Mouse (Mus musculus): ENCODE data around the gene Dcst2. TPM values are rescaled to one million over a fixed set of nuclear protein-coding genes. Genes with fewer than 3 reads are reported as not detected.
A peak's percentile ranks its signal among the peaks of the same experiment; 100 is the strongest.

Gene Dcst2
- polyA plus RNA-seq, 1 experiment from 2014 or later = 0.19 TPM

DNA sequence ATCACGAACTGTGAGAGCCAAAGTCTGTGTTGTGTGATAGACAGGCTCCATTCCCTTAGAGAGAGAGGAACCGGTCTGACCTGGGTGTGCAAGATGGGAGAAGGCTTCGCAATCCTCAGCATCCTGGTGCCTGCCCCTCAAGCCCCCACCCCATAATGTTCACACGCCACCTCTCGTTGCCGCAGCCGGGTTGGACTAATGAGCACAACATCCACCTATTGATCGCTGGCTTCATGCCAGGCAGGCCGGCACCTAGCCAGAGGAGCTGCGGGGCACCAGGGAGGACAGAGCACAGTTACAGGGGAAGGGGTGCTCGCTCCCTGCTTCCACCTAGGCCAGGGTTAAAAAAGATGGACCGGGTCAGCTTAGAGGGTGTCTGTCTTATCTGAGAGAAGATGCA, 29.3 kb upstream of the Dcst2 start:
- H3K27me3 ChIP-seq = peaks cover 9% of the 10 kb centered on the region; the same call in 1 of the 2 replicates
- peaks cover 24% of the 10 kb centered on the region for H3K36me3 ChIP-seq
- 37% methylated on average over 12 of the region's 12 CpGs for WGBS
- peaks cover 39% of the 10 kb centered on the region for H3K4me1 ChIP-seq
- no peak for ATAC-seq (ENCODE audit: borderline replicate concordance, extremely low read depth, low FRiP score, low TSS enrichment)
- no peak overlapping the region for H3K4me2 ChIP-seq
- no peak overlapping the region for H3K4me3 ChIP-seq
- H3K9ac ChIP-seq = no peak overlapping the region
- H3K27ac ChIP-seq = no peak overlapping the region
- H3K9me3 ChIP-seq = no peaks in the 10 kb centered on the region

- 54% methylated on average over 11 of the region's 11 CpGs for WGBS
- H3K4me1 ChIP-seq = peaks cover 40% of the 10 kb centered on the region
- H3K4me3 ChIP-seq = no peak overlapping the region
- H3K9me3 ChIP-seq = no peaks in the 10 kb centered on the region
- no peak overlapping the region for H3K4me2 ChIP-seq
- H3K9ac ChIP-seq = no peak overlapping the region
- H3K27me3 ChIP-seq = peaks cover 8% of the 10 kb centered on the region; the same call in 1 of the 2 replicates
- no peak overlapping the region for H3K27ac ChIP-seq
- peaks cover 24% of the 10 kb centered on the region for H3K36me3 ChIP-seq
- ATAC-seq (ENCODE audit: borderline replicate concordance, extremely low read depth, low FRiP score, low TSS enrichment) = no peak
Measured at GRCm38 (mm10) chr3:89333053-89333452, 28.7 kb upstream of the Dcst2 start.

DNA sequence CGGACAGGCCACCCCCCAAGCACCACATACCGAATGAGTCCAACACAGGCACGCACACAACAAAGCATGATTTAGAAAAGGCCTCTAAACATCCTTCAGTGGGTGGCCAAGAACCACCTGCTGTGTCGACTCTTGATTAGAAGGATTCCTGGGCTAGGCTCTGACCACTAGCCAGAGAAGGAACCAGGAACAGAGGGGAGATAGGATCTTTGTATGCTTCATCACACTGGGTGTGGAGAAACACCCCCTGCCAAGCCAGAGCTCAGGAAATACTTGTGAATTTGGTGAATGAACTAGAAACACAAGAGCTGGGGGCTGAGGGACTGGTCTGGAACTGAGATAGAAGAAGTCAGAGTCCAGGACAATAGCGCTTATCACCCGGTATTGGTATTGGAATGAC, 25.2 kb upstream of the Dcst2 start:
- ATAC-seq (ENCODE audit: borderline replicate concordance, extremely low read depth, low FRiP score, low TSS enrichment) = no peak
- peak overlapping the region; percentile 91 for H3K9ac ChIP-seq
- H3K4me3 ChIP-seq = peak overlapping the region; percentile 87
- 10% methylated on average over 6 of the region's 6 CpGs for WGBS
- H3K27me3 ChIP-seq = no peaks in the 10 kb centered on the region
- H3K9me3 ChIP-seq = no peaks in the 10 kb centered on the region
- H3K4me2 ChIP-seq = peak overlapping the region; percentile 76
- peaks cover 62% of the 10 kb centered on the region for H3K4me1 ChIP-seq
- peak overlapping the region; percentile 88; the same call in 1 of the 2 replicates for H3K27ac ChIP-seq
- peaks cover 24% of the 10 kb centered on the region for H3K36me3 ChIP-seq

DNA sequence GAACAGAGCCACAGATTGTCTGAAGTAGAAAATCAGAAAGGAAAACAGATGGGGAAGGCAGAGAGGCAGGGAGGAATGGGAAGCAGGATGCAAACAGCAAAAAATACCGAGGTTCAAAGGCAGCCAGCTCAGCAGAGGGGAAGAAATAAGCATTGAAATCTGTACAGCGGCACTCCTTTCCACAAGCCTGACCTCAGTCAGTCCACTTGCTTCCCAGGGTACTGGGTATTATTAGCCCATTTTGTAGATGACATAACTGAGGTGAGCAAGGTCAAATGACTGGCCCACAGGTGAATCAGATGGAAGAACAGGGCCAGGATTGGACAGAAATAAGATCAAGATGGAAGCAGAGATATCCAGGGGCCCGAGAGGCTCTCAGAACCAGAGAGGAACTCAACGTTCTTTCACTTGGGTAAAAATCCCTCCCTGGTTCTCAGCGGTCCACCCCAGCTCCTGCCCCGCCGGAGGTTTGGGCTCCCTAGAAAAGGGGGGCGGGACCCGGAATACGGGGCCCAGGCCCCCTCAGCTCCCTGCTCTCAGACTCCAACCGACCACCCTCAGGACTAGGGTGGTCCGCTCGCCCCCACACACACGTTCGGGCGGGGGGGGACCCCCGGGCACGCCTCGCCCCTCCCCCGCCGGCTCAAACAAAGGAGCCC, 24.6 kb upstream of the Dcst2 start:
- H3K9ac ChIP-seq = peak overlapping the region; percentile 91
- no peak; the same call in 1 of the 2 replicates for ATAC-seq (ENCODE audit: borderline replicate concordance, extremely low read depth, low FRiP score, low TSS enrichment)
- peaks cover 24% of the 10 kb centered on the region for H3K36me3 ChIP-seq
- H3K9me3 ChIP-seq = no peaks in the 10 kb centered on the region
- H3K4me1 ChIP-seq = peaks cover 58% of the 10 kb centered on the region
- WGBS = under 1% methylated on average over 19 of the region's 21 CpGs
- H3K27me3 ChIP-seq = no peaks in the 10 kb centered on the region
- H3K4me3 ChIP-seq = peak overlapping the region; percentile 87
- H3K27ac ChIP-seq = peak overlapping the region; percentile 88
- peak overlapping the region; percentile 76 for H3K4me2 ChIP-seq

- Histone ChIP-seq H3K9ac (peak within 1 kb of the TSS; percentile 91), H3K4me3 (peak within 1 kb of the TSS; percentile 87), H3K36me3 (peaks cover 22% of the 10 kb centered on the region), H3K4me2 (peak within 1 kb of the TSS; percentile 76), H3K27ac (peak within 1 kb of the TSS; percentile 88), H3K4me1 (peaks cover 50% of the 10 kb centered on the region), H3K27me3 (no peaks in the 10 kb centered on the region), H3K9me3 (no peaks in the 10 kb centered on the region)
- peak; percentile 86 for ATAC-seq (ENCODE audit: borderline replicate concordance, extremely low read depth, low FRiP score, low TSS enrichment)
- WGBS = under 1% methylated on average over 44 of the region's 44 CpGs
Measured at GRCm38 (mm10) chr3:89337721-89338578, 23.8 kb upstream of the Dcst2 start, which contains the start of gene Efna4. Gene Efna4, minus strand, starts transcription at chr3:89338028.

- no peaks in the 10 kb centered on the region for H3K27me3 ChIP-seq
- ATAC-seq (ENCODE audit: borderline replicate concordance, extremely low read depth, low FRiP score, low TSS enrichment) = no peak
Measured at GRCm38 (mm10) chr3:89339416-89339815, 22.4 kb upstream of the Dcst2 start.

DNA sequence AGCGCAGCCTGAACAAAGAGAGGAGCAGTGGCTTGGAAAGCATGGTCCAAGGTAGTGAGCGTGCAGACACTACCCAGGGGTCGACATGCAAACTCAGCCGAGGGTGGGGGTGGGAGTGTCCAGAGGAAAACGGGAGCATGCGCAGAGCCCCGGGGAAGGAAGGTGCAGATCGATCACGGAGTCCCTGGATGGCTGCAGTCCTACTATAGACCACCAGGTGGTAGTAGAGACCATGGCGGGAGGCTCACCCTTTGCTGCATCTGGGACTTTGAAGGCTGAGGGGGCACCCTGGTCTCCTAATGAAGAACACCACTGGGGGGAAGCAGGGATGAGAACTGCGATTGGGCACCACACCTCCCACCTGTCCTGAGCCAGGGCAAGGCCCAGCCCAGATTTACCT, 21.3 kb upstream of the Dcst2 start:
- H3K36me3 ChIP-seq = peaks cover 5% of the 10 kb centered on the region; the same call in 1 of the 2 replicates
- peak overlapping the region; percentile 23 for H3K4me3 ChIP-seq
- peak overlapping the region; percentile 54 for H3K4me2 ChIP-seq
- no peak overlapping the region for H3K27ac ChIP-seq
- H3K9ac ChIP-seq = no peak overlapping the region
- WGBS = 7% methylated on average over 11 of the region's 11 CpGs
- no peaks in the 10 kb centered on the region for H3K27me3 ChIP-seq
- H3K4me1 ChIP-seq = peaks cover 46% of the 10 kb centered on the region
- no peak for ATAC-seq (ENCODE audit: borderline replicate concordance, extremely low read depth, low FRiP score, low TSS enrichment)
- H3K9me3 ChIP-seq = no peaks in the 10 kb centered on the region

More at GRCm38 (mm10) chr3:89339416-89339815, 22.4 kb upstream of the Dcst2 start:
- H3K9ac ChIP-seq = no peak overlapping the region
- WGBS = 16% methylated on average over 8 of the region's 8 CpGs
- no peak overlapping the region for H3K4me3 ChIP-seq
- H3K36me3 ChIP-seq = peaks cover 14% of the 10 kb centered on the region
- peak overlapping the region; percentile 88 for H3K27ac ChIP-seq
- no peaks in the 10 kb centered on the region for H3K9me3 ChIP-seq
- peak overlapping the region; percentile 76; the same call in 1 of the 2 replicates for H3K4me2 ChIP-seq
- H3K4me1 ChIP-seq = peaks cover 46% of the 10 kb centered on the region

GRCm38 (mm10) chr3:89341794-89342193, 20.0 kb upstream of the Dcst2 start:
- Histone ChIP-seq H3K9me3 (no peaks in the 10 kb centered on the region), H3K27me3 (no peaks in the 10 kb centered on the region), H3K4me1 (peaks cover 33% of the 10 kb centered on the region), H3K27ac (no peak overlapping the region), H3K4me3 (no peak overlapping the region), H3K9ac (no peak overlapping the region), H3K4me2 (no peak overlapping the region), H3K36me3 (peaks cover 5% of the 10 kb centered on the region; the same call in 1 of the 2 replicates)
- WGBS = 81% methylated on average over 4 of the region's 4 CpGs
- ATAC-seq (ENCODE audit: borderline replicate concordance, extremely low read depth, low FRiP score, low TSS enrichment) = no peak

DNA sequence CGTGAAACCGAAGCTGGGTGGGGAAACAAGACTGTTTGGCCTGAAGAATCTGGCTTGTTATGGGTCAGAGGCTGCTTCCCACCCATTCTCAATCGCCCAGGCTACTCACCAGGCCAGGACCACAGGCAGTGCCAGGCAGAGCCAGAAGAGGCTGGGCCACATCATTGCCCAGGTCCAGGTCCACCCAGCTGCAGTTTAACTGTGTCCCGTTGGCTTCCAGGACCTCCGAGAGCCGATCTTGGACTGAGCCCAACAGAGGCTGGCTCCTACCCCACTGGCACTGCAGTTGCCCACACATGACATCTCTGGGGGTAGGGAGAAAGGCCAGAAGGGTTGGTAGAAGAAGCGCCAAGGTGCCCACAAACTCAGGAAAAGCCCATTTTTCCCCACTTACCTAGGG, 18.5 kb upstream of the Dcst2 start:
- WGBS = 77% methylated on average over 7 of the region's 7 CpGs
- no peak for ATAC-seq (ENCODE audit: borderline replicate concordance, extremely low read depth, low FRiP score, low TSS enrichment)
- Histone ChIP-seq H3K9ac (no peak overlapping the region), H3K27me3 (no peaks in the 10 kb centered on the region), H3K36me3 (peaks cover 5% of the 10 kb centered on the region; the same call in 1 of the 2 replicates), H3K4me1 (peaks cover 30% of the 10 kb centered on the region), H3K27ac (no peak overlapping the region), H3K4me3 (no peak overlapping the region), H3K9me3 (no peaks in the 10 kb centered on the region), H3K4me2 (no peak overlapping the region)

GRCm38 (mm10) chr3:89346815-89347540, 14.8 kb upstream of the Dcst2 start:
- Histone ChIP-seq H3K4me2 (no peak overlapping the region), H3K27ac (no peak overlapping the region), H3K4me3 (no peak overlapping the region), H3K4me1 (peaks cover 24% of the 10 kb centered on the region), H3K9ac (no peak overlapping the region), H3K27me3 (no peaks in the 10 kb centered on the region; the same call in 1 of the 2 replicates), H3K9me3 (no peaks in the 10 kb centered on the region), H3K36me3 (peaks cover 5% of the 10 kb centered on the region; the same call in 1 of the 2 replicates)
- WGBS = 78% methylated on average over 10 of the region's 10 CpGs
- no peak for ATAC-seq (ENCODE audit: borderline replicate concordance, extremely low read depth, low FRiP score, low TSS enrichment)

DNA sequence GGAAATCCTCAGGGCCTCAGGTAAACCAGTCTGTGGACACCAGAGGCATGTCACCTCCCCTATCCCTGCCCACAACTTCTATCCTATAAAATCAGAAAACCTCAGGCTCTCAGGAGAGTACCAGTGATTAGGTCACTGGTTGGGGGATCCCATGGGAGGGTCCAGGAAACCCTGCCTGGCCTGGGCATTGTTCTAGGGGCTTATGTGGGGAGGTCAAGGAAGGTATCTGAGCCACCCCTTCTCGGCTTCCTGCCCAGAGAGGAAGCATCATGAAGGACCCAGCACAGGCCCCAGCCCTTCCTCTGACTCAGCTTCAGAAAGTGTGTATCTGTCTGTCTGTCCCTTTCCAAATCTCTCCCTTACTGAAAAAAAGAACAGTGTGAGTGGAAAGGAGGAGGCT, 13.9 kb upstream of the Dcst2 start:
- peak overlapping the region; percentile 96 for H3K4me2 ChIP-seq
- H3K9ac ChIP-seq = no peak overlapping the region
- H3K36me3 ChIP-seq = peaks cover 5% of the 10 kb centered on the region; the same call in 1 of the 2 replicates
- H3K4me3 ChIP-seq = 0 out of 2 replicates have a peak overlapping the region, but pooled peaks have one; percentile 54
- peaks cover 24% of the 10 kb centered on the region for H3K4me1 ChIP-seq
- H3K27ac ChIP-seq = 0 out of 2 replicates have a peak overlapping the region, but pooled peaks have one; percentile 63
- H3K9me3 ChIP-seq = no peaks in the 10 kb centered on the region
- no peak for ATAC-seq (ENCODE audit: borderline replicate concordance, extremely low read depth, low FRiP score, low TSS enrichment)
- H3K27me3 ChIP-seq = no peaks in the 10 kb centered on the region; the same call in 1 of the 2 replicates
- WGBS = 55% methylated on average over 1 of the region's 1 CpGs

Measured in lung, embryonic 15.5 days (tissue).